Mouse (Mus musculus) midbrain, embryonic 12.5 days (tissue): ENCODE measurements around the gene Ccdc51. TPM values are rescaled to one million over a fixed set of nuclear protein-coding genes. Genes with fewer than 3 reads are reported as not detected.

Experiments
- polyA plus RNA-seq: library from polyadenylated mRNA; unstranded; fragments of >200 nt; fragmentation: Nextera tagmentation; extraction: Ambion mirVana; gene quantifications from 2 replicates; pipeline ENCODE4 v1.2.1, GENCODE M21; 2016

Gene Ccdc51
- polyA plus RNA-seq, 1 experiment from 2014 or later = 15.7 TPM

Other genes with a start within 250 kb of the Ccdc51 start
- gene Slc26a6, start 229.2 kb upstream of the Ccdc51 start, polyA plus RNA-seq = 10.2 and 10.5 TPM in 2 replicates
- gene Tmem89, start 167.9 kb upstream of the Ccdc51 start, polyA plus RNA-seq = not detected in 2 replicates
- 357 and 375 TPM in 2 replicates for gene Uqcrc1, start 145.9 kb upstream of the Ccdc51 start, polyA plus RNA-seq
- gene Col7a1, start 128.9 kb upstream of the Ccdc51 start, polyA plus RNA-seq = 1.1 and 3.6 TPM in 2 replicates
- not detected in 2 replicates for gene Ucn2, start 96.5 kb upstream of the Ccdc51 start, polyA plus RNA-seq
- 18.5 and 20.2 TPM in 2 replicates for gene Pfkfb4, start 90.7 kb upstream of the Ccdc51 start, polyA plus RNA-seq
- 38.3 and 42.4 TPM in 2 replicates for gene Shisa5, start 43.9 kb upstream of the Ccdc51 start, polyA plus RNA-seq
- gene Trex1, start 22.8 kb upstream of the Ccdc51 start, polyA plus RNA-seq = 11.5 TPM in 2 replicates
- 31.3 and 32.0 TPM in 2 replicates for gene Atrip, start 8.4 kb upstream of the Ccdc51 start, polyA plus RNA-seq
- 729 and 743 TPM in 2 replicates for gene Tma7, start 94 bp downstream of the Ccdc51 start, polyA plus RNA-seq
- 43.7 and 49.7 TPM in 2 replicates for gene Plxnb1, start 12.9 kb downstream of the Ccdc51 start, polyA plus RNA-seq
- not detected in 2 replicates for gene Fbxw21, start 79.5 kb downstream of the Ccdc51 start, polyA plus RNA-seq
- gene Fbxw13, start 113.5 kb downstream of the Ccdc51 start, polyA plus RNA-seq = not detected in 2 replicates
- not detected in 2 replicates for gene Fbxw20, start 152.3 kb downstream of the Ccdc51 start, polyA plus RNA-seq
- not detected in 2 replicates for gene Fbxw14, start 205.2 kb downstream of the Ccdc51 start, polyA plus RNA-seq